Mouse (Mus musculus) lung, embryonic 14.5 days (tissue): Measurements from ENCODE around the gene Fam117a. TPM values are rescaled to one million over a fixed set of nuclear protein-coding genes. Genes with fewer than 3 reads are reported as not detected.

Source experiments
- ATAC-seq: fragments of 200-750 bp; cut with Nextera tagmentation; 2 replicates; pipeline ENCODE4 v1.8.0; 2017; ENCODE audit warnings: mild to moderate bottlenecking, moderate TSS enrichment, moderate library complexity; ENCODE audit not compliant: insufficient read depth
- DNase-seq: peaks from one replicate; pipeline ENCODE4 v3.0.0-alpha.2; 2015
- H3K27ac ChIP-seq: fragments of 300-500 bp; sonication (generic); 2 replicates; pipeline ENCODE4 v1.5.1; 2014; ENCODE audit warnings: low read depth, mild to moderate bottlenecking, moderate library complexity
- H3K27me3 ChIP-seq: fragments of 300-500 bp; sonication (generic); 2 replicates; pipeline ENCODE4 v1.6.1; 2014; ENCODE audit warnings: low read length, control low read depth; ENCODE audit not compliant: insufficient read depth
- H3K36me3 ChIP-seq: fragments of 300-500 bp; sonication (generic); 2 replicates; pipeline ENCODE4 v1.6.1; 2014; ENCODE audit warnings: control low read depth; ENCODE audit not compliant: insufficient read depth
- H3K4me1 ChIP-seq: fragments of 300-500 bp; sonication (generic); 2 replicates; pipeline ENCODE4 v1.6.1; 2014; ENCODE audit warnings: antibody characterized with exemption, control low read depth; ENCODE audit not compliant: insufficient read depth
- H3K4me2 ChIP-seq: fragments of 300-500 bp; sonication (generic); 2 replicates; pipeline ENCODE4 v1.6.1; 2014; ENCODE audit warnings: mild to moderate bottlenecking
- H3K4me3 ChIP-seq: fragments of 300-500 bp; sonication (generic); 2 replicates; pipeline ENCODE4 v1.5.1; 2014; ENCODE audit warnings: low read depth, low read length
- H3K9ac ChIP-seq: fragments of 300-500 bp; sonication (generic); 2 replicates; pipeline ENCODE4 v1.6.1; 2014
- H3K9me3 ChIP-seq: fragments of 300-500 bp; sonication (generic); 2 replicates; pipeline ENCODE4 v1.6.1; 2016; ENCODE audit warnings: low read depth, low read length, control low read depth
- CTCF ChIP-seq: IDR thresholded peaks from 2 replicates; pipeline ENCODE4 v1.5.1; 2016; ENCODE audit warnings: antibody characterized with exemption, low read depth
- WGBS: fragments of 180-500 bp; shearing (Covaris S2); extraction: QIAGEN DNeasy Blood & Tissue Kit; methylation state at CpG from one replicate; pipeline ENCODE4 v1.1.7; 2014; 5-methylcytosine and 5-hydroxymethylcytosine counted together
- polyA plus RNA-seq: library from polyadenylated mRNA; unstranded; fragments of >200 nt; fragmentation: Nextera tagmentation; extraction: Ambion mirVana; gene quantifications from 2 replicates; pipeline ENCODE4 v1.2.1, GENCODE M21; 2014

Fam117a gene
- polyA plus RNA-seq, 1 experiment from 2014 or later: 14.6 TPM

GRCm38 (mm10) chr11:95358263-95358662, 21.4 kb downstream of the Fam117a start:
- WGBS: 42% methylated on average over 3 of the region's 3 CpGs
- Histone ChIP-seq H3K36me3 (0 out of 2 replicates have a peak, but pooled peaks cover 5% of the 10 kb centered on the region), H3K4me1 (0 out of 2 replicates have a peak, but pooled peaks cover 3% of the 10 kb centered on the region), H3K9me3 (no peaks in the 10 kb centered on the region), H3K27ac (no peak overlapping the region), H3K4me3 (no peak overlapping the region), H3K27me3 (no peaks in the 10 kb centered on the region), H3K4me2 (no peak overlapping the region), H3K9ac (no peak overlapping the region)
- ATAC-seq: no peak
- no peak for DNase-seq
- no peak for TF ChIP-seq CTCF

GRCm38 (mm10) chr11:95364388-95364787, 27.6 kb downstream of the Fam117a start:
- no peaks in the 10 kb centered on the region for H3K9me3 ChIP-seq
- no peak for TF ChIP-seq CTCF
- no peak overlapping the region for H3K27ac ChIP-seq
- no peak overlapping the region for H3K9ac ChIP-seq
- whole genome bisulfite sequencing: 76% methylated on average over 5 of the region's 5 CpGs
- no peak overlapping the region for H3K4me2 ChIP-seq
- ATAC-seq (no peak), DNase-seq (no peak)
- H3K4me1 ChIP-seq: no peaks in the 10 kb centered on the region
- no peak overlapping the region for H3K4me3 ChIP-seq
- H3K36me3 ChIP-seq: 0 out of 2 replicates have a peak, but pooled peaks cover under 1% of the 10 kb centered on the region
- H3K27me3 ChIP-seq: no peaks in the 10 kb centered on the region

GRCm38 (mm10) chr11:95365596-95365995, 28.8 kb downstream of the Fam117a start:
- Histone ChIP-seq H3K36me3 (no peaks in the 10 kb centered on the region; the same call in 1 of the 2 replicates), H3K9me3 (no peaks in the 10 kb centered on the region), H3K4me3 (no peak overlapping the region), H3K9ac (no peak overlapping the region), H3K4me2 (no peak overlapping the region), H3K4me1 (no peaks in the 10 kb centered on the region), H3K27me3 (no peaks in the 10 kb centered on the region), H3K27ac (peak overlapping the region; percentile 34)
- 41% methylated on average over 10 of the region's 10 CpGs for WGBS
- no peak for TF ChIP-seq CTCF
- ATAC-seq (peak; percentile 51; the same call in 1 of the 2 replicates), DNase-seq (peak; percentile 84)

- H3K4me2 ChIP-seq: no peak overlapping the region
- H3K4me1 ChIP-seq: no peaks in the 10 kb centered on the region
- no peak overlapping the region for H3K4me3 ChIP-seq
- no peak overlapping the region for H3K9ac ChIP-seq
- DNase-seq (peak; percentile 61), ATAC-seq (no peak)
- H3K27me3 ChIP-seq: no peaks in the 10 kb centered on the region
- H3K36me3 ChIP-seq: no peaks in the 10 kb centered on the region; the same call in 1 of the 2 replicates
- 73% methylated on average over 6 of the region's 6 CpGs for WGBS
- peak; percentile 29; the same call in 1 of the 2 replicates for TF ChIP-seq CTCF
- H3K9me3 ChIP-seq: no peaks in the 10 kb centered on the region
- peak overlapping the region; percentile 34 for H3K27ac ChIP-seq
Measured at GRCm38 (mm10) chr11:95366280-95366897, 29.6 kb downstream of the Fam117a start.

- no peak for TF ChIP-seq CTCF
- Histone ChIP-seq H3K36me3 (peaks cover 4% of the 10 kb centered on the region; the same call in 1 of the 2 replicates), H3K9me3 (no peaks in the 10 kb centered on the region), H3K27me3 (no peaks in the 10 kb centered on the region), H3K27ac (no peak overlapping the region), H3K4me2 (no peak overlapping the region), H3K4me3 (no peak overlapping the region), H3K4me1 (no peaks in the 10 kb centered on the region), H3K9ac (no peak overlapping the region)
- 81% methylated on average over 8 of the region's 8 CpGs for WGBS
- ATAC-seq (no peak), DNase-seq (no peak)
Measured at GRCm38 (mm10) chr11:95367011-95367735, 30.4 kb downstream of the Fam117a start.

GRCm38 (mm10) chr11:95368231-95368823, 31.5 kb downstream of the Fam117a start:
- 89% methylated on average over 8 of the region's 8 CpGs for WGBS
- Histone ChIP-seq H3K9ac (no peak overlapping the region), H3K27ac (no peak overlapping the region), H3K4me1 (no peaks in the 10 kb centered on the region), H3K36me3 (peaks cover 11% of the 10 kb centered on the region; the same call in 1 of the 2 replicates), H3K27me3 (no peaks in the 10 kb centered on the region), H3K4me2 (no peak overlapping the region), H3K9me3 (no peaks in the 10 kb centered on the region), H3K4me3 (no peak overlapping the region)
- ATAC-seq: no peak
- TF ChIP-seq CTCF: no peak
- DNase-seq: no peak

- WGBS: 87% methylated on average over 4 of the region's 4 CpGs
- Histone ChIP-seq H3K9me3 (no peaks in the 10 kb centered on the region), H3K27me3 (no peaks in the 10 kb centered on the region), H3K4me2 (no peak overlapping the region), H3K4me1 (no peaks in the 10 kb centered on the region), H3K36me3 (peaks cover 17% of the 10 kb centered on the region; the same call in 1 of the 2 replicates), H3K9ac (no peak overlapping the region), H3K27ac (no peak overlapping the region), H3K4me3 (no peak overlapping the region)
- no peak for TF ChIP-seq CTCF
- ATAC-seq (no peak), DNase-seq (no peak)
Measured at GRCm38 (mm10) chr11:95368871-95369270, 32.1 kb downstream of the Fam117a start.
